Mouse (Mus musculus) liver, embryonic 11.5 days (tissue): ENCODE measurements around the gene B630019K06Rik. TPM values are rescaled to one million over a fixed set of nuclear protein-coding genes. Genes with fewer than 3 reads are reported as not detected.
A peak's percentile ranks its signal among the peaks of the same experiment; 100 is the strongest.
"Not testable (repeated sequence)": the region's sequence is repeated elsewhere in the genome, so short reads cannot be mapped to it uniquely, and the experiment has no call there.

Experiments
- ATAC-seq: fragments of 200-750 bp; cut with Nextera tagmentation; replicated peaks from 2 replicates; pipeline ENCODE4 v1.8.0; 2017; ENCODE audit warnings: moderate number of reproducible peaks, mild to moderate bottlenecking, moderate TSS enrichment, moderate library complexity; ENCODE audit not compliant: low FRiP score
- DNase-seq: peaks from one replicate; pipeline ENCODE4 v3.0.0-alpha.2; 2017; ENCODE audit warnings: low spot score
- H3K27ac ChIP-seq: fragments of 300-500 bp; sonication (generic); 2 replicates; pipeline ENCODE4 v1.5.1; 2014; ENCODE audit warnings: mild to moderate bottlenecking, low read depth, low read length, control low read depth
- H3K27me3 ChIP-seq: fragments of 300-500 bp; sonication (generic); replicated peaks from 2 replicates; pipeline ENCODE4 v1.6.1; 2014; ENCODE audit warnings: low read length, mixed read lengths; ENCODE audit not compliant: control insufficient read depth, insufficient read depth
- H3K36me3 ChIP-seq: fragments of 300-500 bp; sonication (generic); 2 replicates; pipeline ENCODE4 v1.6.1; 2014; ENCODE audit warnings: mild to moderate bottlenecking, low read length, moderate library complexity, mixed read lengths; ENCODE audit not compliant: control insufficient read depth, insufficient read depth
- H3K4me1 ChIP-seq: fragments of 300-500 bp; sonication (generic); replicated peaks from 2 replicates; pipeline ENCODE4 v1.6.1; 2014; ENCODE audit warnings: low read length, mixed read lengths; ENCODE audit not compliant: control insufficient read depth, insufficient read depth
- H3K4me2 ChIP-seq: fragments of 300-500 bp; sonication (generic); 2 replicates; pipeline ENCODE4 v1.6.1; 2014; ENCODE audit warnings: mild to moderate bottlenecking, control low read depth, moderate library complexity
- H3K4me3 ChIP-seq: fragments of 300-500 bp; sonication (generic); 2 replicates; pipeline ENCODE4 v1.5.1; 2014; ENCODE audit warnings: low read depth, low read length, control low read depth
- H3K9ac ChIP-seq: fragments of 300-500 bp; sonication (generic); 2 replicates; pipeline ENCODE4 v1.6.1; 2014; ENCODE audit warnings: low read depth, low read length, control low read depth
- H3K9me3 ChIP-seq: fragments of 300-500 bp; sonication (generic); 2 replicates; pipeline ENCODE4 v1.6.1; 2016; ENCODE audit warnings: low read length, inconsistent platforms, mixed read lengths; ENCODE audit not compliant: control insufficient read depth
- WGBS: fragments of 180-500 bp; shearing (Covaris S2); extraction: QIAGEN DNeasy Blood & Tissue Kit; methylation state at CpG from one replicate; pipeline ENCODE4 v1.1.7; 2014; 5-methylcytosine and 5-hydroxymethylcytosine counted together
- polyA plus RNA-seq: library from polyadenylated mRNA; unstranded; fragments of >200 nt; fragmentation: Nextera tagmentation; extraction: Ambion mirVana; gene quantifications from 2 replicates; pipeline ENCODE4 v1.2.1, GENCODE M21; 2014

Gene B630019K06Rik
- 1.1 and 1.2 TPM in 2 replicates for polyA plus RNA-seq

DNA sequence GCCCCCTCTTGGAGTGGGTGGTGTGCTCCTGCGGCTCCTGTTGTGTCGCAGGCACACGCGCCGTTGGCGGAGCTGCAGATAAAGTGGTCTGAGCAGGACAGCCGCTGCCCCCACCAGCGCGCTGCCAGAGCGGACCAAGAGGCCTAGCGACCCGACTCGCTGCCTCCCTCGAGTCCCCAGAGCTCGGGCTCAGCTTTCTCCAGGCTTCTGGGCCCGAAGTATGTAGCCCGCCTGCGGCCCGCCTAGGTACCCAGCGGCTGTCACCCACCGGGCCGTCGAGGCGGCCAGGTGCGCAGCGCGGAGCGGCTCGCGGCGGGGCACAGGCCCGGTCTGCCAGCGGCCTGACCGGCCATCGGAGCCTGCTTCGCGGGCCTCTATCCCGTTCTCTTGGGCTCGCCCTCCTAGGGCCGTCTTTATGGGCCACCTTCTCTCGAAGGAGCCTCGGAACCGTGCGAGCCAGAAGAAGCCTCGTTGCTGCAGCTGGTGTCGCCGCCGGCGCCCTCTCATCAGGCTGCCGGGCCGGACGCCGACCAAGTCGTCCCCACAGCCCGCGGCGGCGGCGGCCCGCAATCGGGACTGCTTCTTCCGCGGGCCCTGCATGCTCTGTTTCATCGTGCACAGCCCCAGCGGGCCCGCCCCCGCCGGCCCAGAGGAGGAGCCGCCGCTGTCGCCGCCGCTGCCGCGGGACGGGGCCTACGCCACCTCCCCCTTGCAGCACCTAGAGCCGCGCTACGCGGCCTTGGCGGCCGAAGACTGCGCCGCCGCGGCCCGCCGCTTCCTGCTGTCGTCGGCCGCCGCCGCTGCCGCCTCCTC is at the start of gene B630019K06Rik:
B630019K06Rik (plus strand) TSS at position 40 of the 813 bp plus-strand sequence.
- Histone ChIP-seq H3K27me3 (peaks cover 31% of the 10 kb centered on the region), H3K4me3 (peak within 1 kb of the TSS; percentile 47), H3K9ac (peak within 1 kb of the TSS; percentile 43; the same call in 1 of the 2 replicates), H3K4me2 (peak within 1 kb of the TSS; percentile 59), H3K9me3 (no peaks in the 10 kb centered on the region), H3K27ac (no peak within 1 kb of the TSS; the same call in 1 of the 2 replicates), H3K4me1 (no peaks in the 10 kb centered on the region), H3K36me3 (no peaks in the 10 kb centered on the region)
- DNase-seq: peak; percentile 39
- WGBS: 14% methylated on average over 68 of the region's 95 CpGs
- peak; percentile 63 for ATAC-seq

DNA sequence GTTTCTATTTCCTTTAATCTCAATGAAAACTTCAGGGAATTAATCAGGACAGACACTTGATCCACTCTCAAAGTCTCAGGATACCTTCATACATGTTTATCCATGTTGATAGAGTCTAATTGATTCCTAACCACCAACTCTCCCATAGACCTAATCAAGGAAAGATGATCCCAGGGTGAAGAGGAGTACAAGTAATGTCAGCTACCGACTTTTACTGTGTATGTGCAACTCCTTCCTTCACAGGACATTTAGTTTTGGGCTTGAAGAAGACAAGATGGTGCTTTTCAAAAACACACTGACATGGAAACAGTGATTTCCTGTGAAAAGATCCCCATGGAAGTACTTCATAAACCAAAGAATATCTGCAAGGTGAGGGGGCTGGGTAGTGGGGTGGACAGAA is 48.5 kb upstream of the B630019K06Rik start, which contains the start of gene Gm6592:
Gm6592 (plus strand) TSS at position 301 of the 400 bp plus-strand sequence.
- no peaks in the 10 kb centered on the region for H3K27me3 ChIP-seq
- WGBS: 56% methylated on average over 1 of the region's 1 CpGs
- no peak within 1 kb of the TSS for H3K27ac ChIP-seq
- H3K4me2 ChIP-seq: no peak within 1 kb of the TSS
- no peaks in the 10 kb centered on the region; the same call in 1 of the 2 replicates for H3K9me3 ChIP-seq
- no peaks in the 10 kb centered on the region for H3K36me3 ChIP-seq
- ATAC-seq (no peak), DNase-seq (no peak)
- H3K4me1 ChIP-seq: no peaks in the 10 kb centered on the region
- no peak within 1 kb of the TSS for H3K4me3 ChIP-seq
- H3K9ac ChIP-seq: no peak within 1 kb of the TSS

DNA sequence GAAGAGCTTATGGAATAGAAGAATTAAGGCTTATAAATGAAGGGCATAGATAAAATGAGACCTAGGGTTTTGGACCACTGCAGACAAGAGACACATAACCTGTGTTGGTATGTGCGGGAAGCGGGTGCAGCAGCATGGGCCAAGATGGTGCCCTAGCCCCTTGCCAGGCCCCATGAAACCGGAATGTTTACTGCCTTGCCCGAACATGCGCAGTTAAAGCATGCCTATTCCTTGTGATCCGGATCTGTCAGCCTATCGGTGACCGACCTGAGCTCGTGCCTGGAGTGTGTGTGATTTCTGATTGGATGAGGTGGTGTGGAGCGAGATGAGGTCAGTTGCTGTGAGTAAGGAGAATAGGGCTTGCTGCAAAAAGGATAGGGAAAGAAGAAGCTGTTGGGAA is 39.7 kb upstream of the B630019K06Rik start:
- H3K4me1 ChIP-seq: no peaks in the 10 kb centered on the region
- no peaks in the 10 kb centered on the region for H3K27me3 ChIP-seq
- no peak for ATAC-seq
- H3K9me3 ChIP-seq: no peaks in the 10 kb centered on the region
- DNase-seq: no peak
- no peak overlapping the region for H3K4me2 ChIP-seq
- no peak overlapping the region for H3K27ac ChIP-seq
- no peaks in the 10 kb centered on the region for H3K36me3 ChIP-seq
- H3K9ac ChIP-seq: no peak overlapping the region
- WGBS: 87% methylated on average over 10 of the region's 10 CpGs
- no peak overlapping the region for H3K4me3 ChIP-seq

DNA sequence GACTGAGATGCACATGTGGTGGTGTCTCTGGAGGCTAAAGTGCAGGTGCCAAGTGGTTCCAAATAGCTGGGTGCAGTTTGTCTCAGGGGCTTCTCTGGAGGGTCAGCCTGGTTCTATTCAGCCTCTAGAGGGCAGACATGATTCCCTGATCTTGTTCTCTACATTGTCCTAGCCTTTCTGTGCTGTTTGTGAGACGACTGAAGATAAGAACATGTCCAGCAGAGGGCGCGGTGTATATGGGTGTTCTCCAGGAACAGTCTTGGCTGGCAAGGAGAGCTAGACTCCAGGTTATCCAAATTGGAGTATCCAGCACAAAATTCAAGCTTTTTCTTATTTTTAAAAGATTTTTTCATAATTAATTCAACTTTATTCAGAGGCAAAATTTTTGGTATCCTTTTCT is 27.9 kb upstream of the B630019K06Rik start:
- DNase-seq: peak; percentile 29
- WGBS: 4% methylated on average over 3 of the region's 3 CpGs
- not testable (repeated sequence) for H3K36me3 ChIP-seq, H3K9ac ChIP-seq, H3K4me2 ChIP-seq, H3K9me3 ChIP-seq, H3K27me3 ChIP-seq, H3K27ac ChIP-seq, ATAC-seq, H3K4me3 ChIP-seq, H3K4me1 ChIP-seq

DNA sequence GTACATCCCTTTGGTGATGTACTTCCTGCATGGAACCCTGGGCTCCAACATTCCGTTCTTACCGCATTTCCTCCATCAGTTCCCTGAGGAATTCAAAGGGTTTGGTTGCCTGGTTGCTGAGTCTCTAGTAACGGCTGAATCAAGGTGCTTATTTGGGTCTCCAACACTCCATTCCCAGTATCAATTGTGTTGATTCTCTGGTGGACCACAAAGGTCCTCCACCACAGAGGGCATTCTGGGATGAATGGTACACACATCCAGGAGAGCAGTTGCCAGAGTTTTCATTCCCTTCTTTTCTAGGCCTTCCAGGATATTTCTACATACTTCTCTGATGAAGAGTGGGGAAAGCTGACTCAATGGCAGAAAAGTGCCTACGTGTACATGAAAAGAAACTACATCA is 18.2 kb upstream of the B630019K06Rik start, which contains the start of gene Gm5751:
Gm5751 (plus strand) TSS at position 301 of the 400 bp plus-strand sequence.
- WGBS: 82% methylated on average over 3 of the region's 4 CpGs
- not testable (repeated sequence) for H3K4me3 ChIP-seq, H3K27me3 ChIP-seq, H3K4me2 ChIP-seq, H3K9ac ChIP-seq, H3K36me3 ChIP-seq, H3K9me3 ChIP-seq, ATAC-seq, H3K27ac ChIP-seq, DNase-seq, H3K4me1 ChIP-seq

DNA sequence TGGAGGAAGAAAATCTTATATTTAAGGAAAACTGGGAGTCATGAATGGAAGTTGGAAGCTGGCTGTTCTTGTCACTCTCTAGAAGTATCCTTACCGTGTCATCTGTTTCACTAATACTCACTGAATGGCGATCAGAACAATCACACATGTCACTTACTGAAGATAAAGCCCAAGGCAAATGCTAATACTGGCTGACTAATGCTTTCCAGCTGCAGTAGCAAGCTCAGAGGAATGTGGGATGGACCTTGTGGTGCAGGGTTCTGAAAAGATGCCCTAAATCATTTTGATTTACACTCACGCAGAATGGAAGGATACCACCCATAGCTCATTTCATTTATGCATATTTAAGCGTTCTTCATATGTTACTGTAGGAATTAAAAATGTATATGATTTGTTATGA is 7.8 kb upstream of the B630019K06Rik start:
- Histone ChIP-seq H3K36me3 (no peaks in the 10 kb centered on the region), H3K4me1 (no peaks in the 10 kb centered on the region), H3K27me3 (no peaks in the 10 kb centered on the region), H3K4me3 (no peak overlapping the region), H3K9ac (no peak overlapping the region), H3K9me3 (no peaks in the 10 kb centered on the region), H3K4me2 (no peak overlapping the region), H3K27ac (no peak overlapping the region)
- DNase-seq (no peak), ATAC-seq (no peak)
- 68% methylated on average over 4 of the region's 4 CpGs for WGBS

DNA sequence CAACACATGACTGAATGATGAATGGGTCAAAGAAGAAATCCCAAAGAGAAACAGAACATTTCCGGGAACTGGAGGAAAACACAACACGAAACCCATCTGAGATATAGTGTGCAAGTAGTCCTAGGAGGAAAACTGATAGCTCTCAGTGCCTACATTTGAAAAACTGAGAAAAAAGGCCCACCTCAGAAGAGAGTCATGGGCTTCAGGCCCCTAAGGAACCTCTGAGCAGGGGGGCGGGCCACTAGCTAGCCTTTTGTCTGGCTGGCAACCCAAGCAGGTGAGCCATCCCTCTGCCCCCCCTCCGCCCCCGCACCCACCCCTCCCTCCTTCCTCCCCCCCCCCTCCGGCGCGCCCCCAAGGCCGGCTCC is 223 bp upstream of the B630019K06Rik start:
- Histone ChIP-seq H3K27ac (no peak overlapping the region), H3K4me1 (no peaks in the 10 kb centered on the region), H3K9ac (no peak overlapping the region), H3K4me3 (peak overlapping the region; percentile 47), H3K27me3 (peaks cover 31% of the 10 kb centered on the region), H3K9me3 (no peaks in the 10 kb centered on the region), H3K36me3 (no peaks in the 10 kb centered on the region), H3K4me2 (peak overlapping the region; percentile 59; the same call in 1 of the 2 replicates)
- 41% methylated on average over 4 of the region's 9 CpGs for WGBS
- ATAC-seq: no peak
- DNase-seq: no peak

DNA sequence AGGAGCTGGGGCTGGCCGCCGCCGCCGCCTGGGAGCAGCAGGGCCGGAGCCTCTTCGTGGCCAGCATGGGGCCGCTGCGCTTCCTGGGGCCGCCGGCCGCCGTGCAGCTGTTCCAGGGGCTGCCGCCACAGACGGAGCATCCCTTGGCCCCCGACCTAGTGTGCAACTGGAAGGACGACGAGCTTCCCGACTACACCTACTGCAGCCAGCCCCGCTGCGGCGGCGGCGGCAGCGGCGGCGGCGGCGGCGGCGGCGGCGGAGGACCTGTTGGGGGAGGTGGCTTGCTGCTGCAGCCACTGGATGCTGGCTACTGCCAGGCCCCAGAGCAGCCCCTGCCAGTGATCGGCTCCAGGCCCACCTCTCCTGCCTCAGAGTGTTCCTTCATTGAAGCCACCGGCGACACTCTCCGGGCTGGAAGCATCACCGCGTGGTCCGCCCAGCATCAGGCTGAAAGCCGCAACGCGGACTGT is 1.0 kb downstream of the B630019K06Rik start:
- 17% methylated on average over 27 of the region's 42 CpGs for WGBS
- no peaks in the 10 kb centered on the region for H3K4me1 ChIP-seq
- peaks cover 31% of the 10 kb centered on the region for H3K27me3 ChIP-seq
- DNase-seq: no peak
- peak; percentile 29; the same call in 1 of the 2 replicates for ATAC-seq
- peak overlapping the region; percentile 59 for H3K4me2 ChIP-seq
- H3K4me3 ChIP-seq: peak overlapping the region; percentile 47
- H3K36me3 ChIP-seq: no peaks in the 10 kb centered on the region
- no peaks in the 10 kb centered on the region for H3K9me3 ChIP-seq
- 0 out of 2 replicates have a peak overlapping the region, but pooled peaks have one; percentile 30 for H3K9ac ChIP-seq
- H3K27ac ChIP-seq: no peak overlapping the region
